Mouse (Mus musculus): ENCODE results near the gene Wasl.

The Wasl gene

DNA sequence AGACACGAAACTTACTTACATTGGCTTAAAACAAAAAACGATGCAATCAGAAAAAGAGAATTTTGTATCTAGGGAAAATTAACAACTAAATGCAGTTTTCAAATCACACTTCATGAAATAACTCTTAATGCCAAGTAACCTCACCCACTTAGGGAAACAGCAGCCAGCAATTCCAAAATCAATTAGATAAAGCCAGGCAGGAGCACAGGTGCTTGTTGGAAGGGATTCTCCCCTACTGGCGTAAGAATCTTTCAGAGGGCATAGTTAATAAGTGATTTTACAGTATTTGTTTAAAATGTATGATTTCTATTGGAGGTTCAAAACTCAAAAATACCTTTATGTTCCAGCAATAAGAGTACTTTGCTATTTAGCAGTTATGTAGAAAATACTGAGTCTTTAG lies 21.8 kb downstream of the Wasl start:
- DNase-seq, result no peak

- no peak for DNase-seq
Measured at GRCm38 (mm10) chr6:24642161-24642560, 22.6 kb downstream of the Wasl start.

DNA sequence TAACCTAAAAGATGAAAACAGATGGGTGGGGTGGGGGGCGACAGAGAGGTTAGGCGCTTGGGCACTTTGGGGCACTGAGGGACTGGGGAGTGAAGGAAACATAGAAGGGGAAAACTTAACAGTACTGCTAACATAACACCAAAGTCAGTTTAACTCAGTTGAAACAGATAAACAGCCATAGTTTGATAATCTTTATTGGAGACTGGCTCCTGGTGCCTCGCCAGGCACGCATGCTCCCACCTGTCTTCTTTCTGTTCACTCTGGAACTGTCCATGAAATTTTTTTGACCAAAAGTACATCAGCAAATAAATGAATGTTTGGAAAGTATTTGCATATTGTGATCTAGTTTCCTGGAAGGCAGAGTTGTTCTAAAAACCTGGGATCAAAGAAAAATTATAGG lies 23.5 kb downstream of the Wasl start:
- DNase-seq, result no peak

GRCm38 (mm10) chr6:24635814-24636213 lies 29.0 kb downstream of the Wasl start:
- DNase-seq, result no peak

DNA sequence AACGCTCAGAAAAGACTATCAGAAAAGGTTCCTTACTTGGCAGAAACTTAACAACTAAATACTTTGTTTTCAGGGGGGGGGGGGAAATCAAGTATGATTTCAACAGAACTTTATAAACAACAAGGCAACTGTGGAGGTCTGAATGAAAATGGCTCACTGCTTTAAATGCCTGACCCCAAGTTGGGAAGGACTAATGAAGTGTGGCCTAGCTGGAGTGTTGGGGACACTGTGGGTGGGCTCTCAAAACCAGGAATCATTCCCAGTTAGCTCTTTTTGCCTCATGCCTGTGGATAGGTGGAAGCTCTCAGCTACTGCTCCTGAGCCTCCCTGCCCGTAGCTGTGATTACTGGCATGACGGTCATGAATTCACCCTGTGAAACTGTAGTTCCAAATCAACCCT lies 30.7 kb downstream of the Wasl start:
- DNase-seq, result no peak

GRCm38 (mm10) chr6:24632061-24632460 lies 32.7 kb downstream of the Wasl start:
- no peak for DNase-seq

- DNase-seq, result no peak
Measured at GRCm38 (mm10) chr6:24628499-24628898, 36.3 kb downstream of the Wasl start.

DNA sequence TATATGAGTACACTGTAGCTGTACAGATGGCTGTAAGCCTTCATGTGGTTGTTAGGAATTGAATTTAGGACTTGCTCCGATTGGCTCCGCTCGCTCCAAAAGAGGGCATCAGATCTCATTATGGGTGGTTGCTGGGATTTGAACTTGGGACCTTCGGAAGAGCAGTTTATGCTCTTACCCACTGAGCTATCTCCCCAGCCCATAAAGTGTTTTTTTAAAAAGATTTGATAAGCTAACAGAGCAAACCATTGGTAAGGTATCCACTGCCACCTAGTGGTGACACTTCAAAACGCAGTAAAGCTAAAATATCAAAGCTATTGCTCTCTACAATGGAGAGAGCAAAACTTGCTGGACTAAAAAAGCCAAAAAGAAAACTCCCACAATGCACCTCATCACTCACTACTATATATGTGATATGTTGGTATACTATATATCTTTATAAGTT lies 37.2 kb downstream of the Wasl start:
- peak; percentile 64 for DNase-seq

GRCm38 (mm10) chr6:24622098-24622497 lies 42.7 kb downstream of the Wasl start:
- no peak for DNase-seq

DNA sequence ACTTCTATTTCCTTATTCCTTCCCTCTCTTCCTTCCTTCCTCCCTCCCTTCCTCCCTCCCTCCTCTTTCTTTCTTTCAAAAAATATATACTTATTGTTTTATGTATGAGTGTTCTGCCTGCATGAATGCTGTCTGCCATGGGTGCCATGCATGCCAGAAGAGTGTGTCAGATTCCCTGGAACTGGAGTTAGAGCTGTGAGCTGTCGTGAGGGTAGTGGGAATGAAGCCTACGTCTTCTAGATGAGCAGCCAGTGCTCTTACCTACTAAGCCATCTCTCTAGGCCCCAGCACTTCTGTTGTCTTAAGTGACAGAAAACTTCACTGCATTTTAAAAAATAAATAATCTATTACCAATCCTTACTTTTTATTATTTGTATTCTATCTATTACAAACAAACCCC lies 43.9 kb downstream of the Wasl start:
- no peak for DNase-seq

GRCm38 (mm10) chr6:24619285-24620045 lies 45.3 kb downstream of the Wasl start:
- DNase-seq, result no peak

DNA sequence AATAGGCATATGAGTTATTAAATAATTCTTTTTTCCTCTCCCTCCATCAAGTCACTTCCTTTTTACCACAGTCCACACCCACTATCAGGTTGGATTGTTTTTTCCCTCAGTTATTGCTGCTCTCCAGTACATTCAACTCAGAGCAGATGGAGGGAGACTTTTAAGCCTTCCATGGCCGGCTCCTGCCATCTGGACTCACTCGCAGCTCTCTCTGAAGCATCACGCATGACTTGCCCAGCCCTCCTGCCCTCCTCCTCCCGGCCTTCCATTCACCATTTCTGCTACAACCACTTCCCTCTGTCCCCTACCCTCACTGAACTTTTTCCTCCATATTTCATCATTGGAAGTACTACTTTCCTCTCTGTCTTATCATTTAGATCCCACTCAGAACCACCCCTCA lies 48.1 kb downstream of the Wasl start:
- peak; percentile 82 for DNase-seq

DNA sequence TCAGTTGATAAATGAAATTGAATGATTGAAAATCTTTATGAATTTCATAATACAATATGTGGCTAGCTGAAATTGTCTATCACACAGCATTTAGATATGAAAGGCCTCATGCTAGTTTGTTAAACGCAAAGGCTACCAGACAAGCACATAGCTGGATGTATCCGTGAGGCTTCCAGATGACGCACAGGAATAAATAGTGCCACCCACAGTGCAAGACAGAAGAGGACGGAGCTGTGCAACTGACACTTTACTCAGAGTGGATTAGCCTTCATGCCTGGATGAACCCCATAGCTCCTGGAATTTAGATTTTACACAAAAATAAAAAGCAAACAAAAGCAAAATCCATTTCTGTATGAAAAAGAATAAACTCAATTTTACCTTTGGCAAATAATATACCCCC lies 50.9 kb downstream of the Wasl start:
- no peak for DNase-seq

DNA sequence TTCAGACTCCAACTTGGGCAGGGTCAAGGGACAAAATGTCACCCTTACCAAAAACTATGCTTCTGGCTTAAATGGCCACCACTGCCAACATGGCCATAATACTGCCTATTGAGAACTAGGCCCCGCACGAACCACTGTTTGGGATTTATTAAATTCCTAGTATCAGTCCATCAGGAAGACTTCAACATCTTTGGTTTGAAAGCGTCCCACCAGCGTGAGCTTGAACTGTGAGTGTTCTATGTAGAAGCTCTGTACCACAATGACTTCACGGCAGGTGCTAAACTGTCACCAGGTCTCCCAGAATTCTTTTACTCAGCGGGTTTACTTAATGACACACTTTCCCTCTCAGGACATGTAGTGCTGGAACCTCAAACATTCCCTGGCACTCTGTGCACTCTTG lies 51.5 kb downstream of the Wasl start:
- no peak for DNase-seq

DNA sequence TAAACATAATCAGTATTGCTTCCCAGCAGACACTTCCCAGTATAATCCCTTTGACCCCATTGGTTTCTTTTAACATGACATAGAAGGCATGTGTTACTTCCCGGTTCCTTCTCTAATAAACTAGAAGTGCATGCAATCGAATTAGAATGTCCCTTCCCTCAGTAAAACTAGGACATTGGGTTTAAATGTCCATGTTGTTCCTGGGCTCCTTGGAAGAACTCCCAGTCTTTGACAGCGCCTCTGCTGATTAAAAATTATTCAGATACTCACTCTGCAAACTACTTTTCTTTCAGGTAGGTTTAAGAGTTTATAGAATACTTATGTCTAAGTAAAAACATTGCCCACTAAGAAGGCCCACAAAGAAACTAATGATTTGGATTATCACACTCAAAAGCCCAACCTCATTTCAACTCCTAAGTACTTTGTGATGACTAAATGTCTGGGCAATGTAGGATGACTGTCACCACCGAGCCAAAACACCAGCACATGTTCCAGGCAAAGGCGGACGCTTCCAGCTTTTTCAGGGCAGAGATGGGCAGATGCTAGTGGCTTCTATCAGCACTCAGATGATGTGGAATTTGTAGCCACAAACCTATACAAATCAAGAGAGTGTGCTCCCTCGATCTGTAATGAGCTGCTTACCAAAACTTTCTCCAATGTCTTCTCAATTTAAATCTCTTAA lies 52.6 kb downstream of the Wasl start:
- no peak for DNase-seq

- no peak for DNase-seq
Measured at GRCm38 (mm10) chr6:24610358-24610757, 54.5 kb downstream of the Wasl start.

DNA sequence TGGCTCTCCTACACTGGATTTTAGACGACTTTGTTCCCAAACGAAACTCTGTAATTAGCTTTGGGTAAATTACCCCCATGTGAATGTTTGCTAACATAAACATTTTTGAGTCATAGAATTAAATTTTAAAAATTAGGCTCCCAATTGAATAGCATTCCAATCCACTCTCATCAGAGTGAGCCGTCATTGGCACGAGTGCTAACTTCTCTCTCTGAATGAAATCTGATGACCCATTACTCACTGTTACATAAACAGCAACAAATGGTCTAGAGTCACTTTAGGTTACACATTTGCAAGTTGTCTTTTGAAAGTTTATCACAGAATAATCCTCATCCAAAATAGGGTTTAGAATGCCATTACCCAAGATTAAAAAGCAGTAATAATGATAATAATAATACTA lies 55.3 kb downstream of the Wasl start:
- no peak for DNase-seq

GRCm38 (mm10) chr6:24608682-24609081 lies 56.1 kb downstream of the Wasl start:
- DNase-seq, result no peak

DNA sequence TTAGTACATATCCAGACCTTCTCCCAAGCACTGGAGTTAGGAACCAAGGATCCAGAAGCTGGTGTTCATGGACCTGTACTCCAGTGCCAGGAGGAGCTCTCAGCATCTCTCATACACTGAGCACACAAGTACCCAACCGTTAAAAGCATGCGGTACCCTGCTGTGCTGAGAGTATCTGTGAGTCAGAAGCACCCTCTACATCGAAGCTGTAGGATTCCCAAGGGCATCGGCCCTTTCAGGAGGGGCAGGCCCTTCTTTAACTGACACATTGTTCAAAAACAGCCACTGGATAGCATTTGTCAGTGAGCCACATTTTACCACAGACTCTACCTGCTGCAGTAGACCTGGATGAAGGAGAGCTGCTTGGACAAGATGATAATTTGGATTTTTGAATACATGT lies 56.7 kb downstream of the Wasl start:
- DNase-seq, result no peak

DNA sequence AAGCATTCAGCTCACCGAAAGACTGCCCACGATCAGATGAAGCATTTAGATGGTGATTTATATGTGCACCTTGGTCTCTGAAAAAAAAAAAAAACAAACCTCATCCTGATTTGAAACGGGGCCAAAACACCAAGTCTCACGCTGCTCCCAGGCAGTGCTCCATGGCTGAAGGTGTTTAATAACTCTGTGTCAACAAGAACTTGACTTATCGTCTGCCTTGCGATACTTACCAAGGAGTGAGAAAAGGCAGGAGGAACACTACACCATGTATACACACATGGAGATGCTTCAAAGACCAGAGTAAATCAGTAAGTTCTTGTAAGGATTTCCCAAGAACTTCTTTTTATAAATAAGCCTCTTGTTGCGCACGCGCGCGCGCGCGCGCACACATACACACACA lies 57.3 kb downstream of the Wasl start:
- DNase-seq, result no peak

DNA sequence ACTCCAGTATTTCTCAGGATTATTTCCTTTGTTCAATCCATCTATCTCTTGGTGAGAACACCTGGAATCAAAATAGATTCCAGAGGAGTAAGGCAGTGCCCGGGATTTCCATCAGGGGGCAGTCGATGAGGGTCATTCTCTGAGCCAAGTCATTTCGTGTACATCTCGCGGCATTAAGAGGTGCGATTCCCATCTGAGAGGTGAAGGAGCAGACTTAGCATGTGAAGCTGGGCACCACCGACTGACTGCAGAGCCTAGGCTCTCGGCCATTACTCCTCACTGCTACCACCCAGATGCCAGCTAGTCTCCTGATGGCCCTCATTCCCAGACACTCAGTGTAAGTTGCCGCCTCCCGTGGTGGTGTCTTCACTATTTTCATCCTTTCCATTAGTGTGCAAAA lies 58.3 kb downstream of the Wasl start:
- DNase-seq, result no peak

GRCm38 (mm10) chr6:24605631-24606030 lies 59.2 kb downstream of the Wasl start:
- no peak for DNase-seq

DNA sequence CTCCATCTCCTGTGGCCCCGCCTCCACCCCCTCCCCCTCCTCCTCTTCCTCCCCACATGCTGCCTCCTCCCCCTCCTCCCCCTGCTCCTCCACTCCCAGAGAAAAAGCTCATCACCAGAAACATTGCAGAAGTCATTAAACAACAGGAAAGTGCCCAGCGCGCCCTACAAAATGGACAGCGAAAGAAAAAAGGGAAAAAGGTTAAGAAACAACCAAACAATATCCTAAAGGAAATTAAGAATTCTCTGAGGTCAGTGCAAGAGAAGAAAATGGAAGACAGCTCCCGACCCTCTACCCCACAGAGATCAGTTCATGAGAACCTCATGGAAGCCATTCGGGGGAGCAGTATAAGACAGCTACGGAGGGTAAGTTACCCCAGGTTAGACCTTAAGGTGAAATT lies 60.5 kb downstream of the Wasl start:
- no peak for DNase-seq

GRCm38 (mm10) chr6:24602993-24603392 lies 61.8 kb downstream of the Wasl start:
- DNase-seq, result no peak

GRCm38 (mm10) chr6:24602351-24602750 lies 62.5 kb downstream of the Wasl start:
- DNase-seq, result no peak
